Mouse (Mus musculus): ENCODE results near the gene Fam49a. TPM values are rescaled to one million over a fixed set of nuclear protein-coding genes. Genes with fewer than 3 reads are reported as not detected.
A peak's percentile ranks its signal among the peaks of the same experiment; 100 is the strongest.
"Not testable (repeated sequence)": the region's sequence is repeated elsewhere in the genome, so short reads cannot be mapped to it uniquely, and the experiment has no call there.

Gene Fam49a
- total RNA-seq (2022): 1 to 10 TPM; 1.2 to 3.4 (median 2.4) TPM

DNA sequence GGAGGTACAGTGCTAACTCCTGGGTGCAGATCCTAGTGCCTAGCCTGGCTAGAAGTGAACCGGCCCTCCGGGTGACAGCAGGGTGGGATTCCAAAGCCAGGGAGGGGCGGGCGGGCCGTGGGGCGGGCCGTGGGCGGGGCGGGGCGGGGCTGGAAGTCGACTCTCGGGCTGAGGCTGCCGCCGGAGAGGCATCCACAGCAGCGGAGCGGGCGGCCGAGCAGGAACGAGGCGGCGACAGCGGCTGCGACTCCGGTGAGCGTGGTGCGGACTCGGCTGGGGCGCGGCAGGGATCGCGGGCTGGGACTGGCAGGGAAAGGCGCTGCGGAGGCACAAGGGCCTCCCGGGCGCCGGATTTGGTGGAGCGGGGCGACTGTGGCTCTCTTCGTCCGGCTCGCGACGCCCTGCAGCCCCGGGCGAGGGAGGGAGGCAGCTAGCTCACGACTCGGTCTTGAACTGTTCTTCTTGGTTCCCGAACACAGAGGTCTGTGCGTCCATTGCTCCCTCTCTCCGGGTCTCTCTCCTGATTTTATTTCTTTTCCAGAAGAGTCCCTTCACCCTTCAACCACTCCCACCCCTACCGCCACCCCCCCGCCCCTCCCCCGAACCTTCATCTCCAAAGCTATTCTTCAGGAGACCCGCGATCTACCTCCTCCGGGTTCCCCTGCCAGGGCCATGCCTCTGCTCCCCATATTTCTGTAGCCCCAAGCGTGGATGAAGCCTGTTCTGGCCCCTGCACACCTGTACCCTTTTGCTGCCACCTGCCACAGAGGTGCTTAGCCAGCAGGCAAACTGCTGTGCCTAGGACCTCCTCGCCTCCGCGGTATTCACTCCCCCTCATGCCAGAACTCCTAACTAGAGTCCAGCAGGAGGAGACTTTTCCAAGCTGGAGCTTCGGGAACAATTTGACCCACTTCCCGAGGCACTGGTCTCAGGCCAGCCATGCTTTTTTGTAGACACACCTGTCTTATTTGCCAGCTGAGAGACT is at the start of gene Fam49a:
TSS of gene Fam49a (plus strand) at position 153 of the 985 bp plus-strand sequence.
- DNase-seq (ENCODE audit: low spot score in 2 of 2): peak; percentile 41 to 55

DNA sequence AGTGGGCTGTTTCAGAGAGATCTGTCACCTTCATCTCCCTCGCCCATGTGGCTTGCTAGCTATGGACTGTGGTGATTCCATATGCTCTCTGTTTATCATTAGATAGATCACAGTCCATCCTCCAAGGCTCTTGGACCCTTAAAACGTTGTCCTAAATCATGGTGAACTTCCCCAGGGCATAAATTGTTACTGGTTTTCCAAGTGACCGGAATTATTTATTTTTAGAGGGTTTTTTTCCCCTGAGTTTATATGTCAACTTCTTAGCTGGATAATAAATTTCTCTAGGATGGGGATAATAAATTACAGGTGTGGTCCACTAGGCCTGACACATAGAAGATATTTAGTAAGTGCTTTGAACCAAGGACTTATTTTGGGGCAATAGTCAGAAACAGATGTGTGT is 48.4 kb upstream of the Fam49a start:
- no peak for DNase-seq (ENCODE audit: low spot score in 2 of 2)

DNA sequence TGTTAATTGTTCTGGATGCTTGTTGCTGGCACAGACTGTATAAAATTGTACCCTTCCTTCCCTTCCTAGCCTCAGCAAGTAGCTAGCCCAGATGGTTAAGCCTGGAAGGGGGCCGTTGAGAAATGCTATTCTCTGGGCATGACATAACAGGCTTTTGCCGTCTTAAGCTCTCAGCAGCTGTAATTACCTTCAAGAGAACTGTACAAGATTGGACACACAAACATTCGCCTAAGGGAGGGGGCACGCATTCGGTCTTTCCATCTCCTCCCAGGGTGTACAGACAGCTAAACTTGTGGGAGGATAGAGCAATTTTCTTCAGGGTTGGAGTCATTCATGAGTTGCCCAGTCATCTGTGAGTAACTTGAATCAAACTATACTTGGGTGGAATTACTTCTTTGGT is 43.0 kb upstream of the Fam49a start:
- no peak for DNase-seq (ENCODE audit: low spot score in 2 of 2)

DNA sequence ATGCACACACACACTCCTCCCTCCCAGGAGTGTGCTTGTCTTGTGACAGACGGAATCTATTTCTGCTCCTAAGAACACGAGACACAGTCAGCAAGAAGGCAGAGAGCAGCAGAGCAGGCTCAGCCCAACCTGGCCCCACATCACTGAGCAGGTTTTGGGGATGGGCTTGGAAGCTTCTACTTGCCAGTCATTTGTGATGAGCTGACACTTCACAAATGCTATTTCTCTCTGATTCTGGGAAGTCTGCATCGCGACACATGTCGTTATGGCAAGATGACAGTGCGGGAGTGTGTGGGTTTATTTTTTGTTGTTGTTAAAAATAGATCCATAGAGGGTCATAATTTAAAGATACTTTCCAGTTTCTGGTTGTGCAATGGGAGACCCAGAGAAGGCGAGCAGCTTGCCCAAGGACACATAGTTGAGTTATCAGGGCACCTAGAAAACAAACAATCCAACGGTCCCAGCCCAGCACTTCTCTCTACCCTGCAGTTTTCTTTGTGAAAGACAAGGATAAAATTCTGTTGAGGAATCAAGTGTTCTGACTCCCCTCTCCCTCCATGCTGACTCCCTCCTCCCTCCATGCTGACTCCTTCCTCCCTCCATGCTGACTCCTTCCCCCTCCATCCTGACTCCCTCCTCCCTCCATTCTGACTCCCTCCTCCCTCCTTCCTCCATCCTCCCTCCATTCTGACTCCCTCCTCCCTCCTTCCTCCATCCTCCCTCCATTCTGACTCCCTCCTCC is 41.0 kb upstream of the Fam49a start:
- no peak for DNase-seq (ENCODE audit: low spot score in 2 of 2)

DNA sequence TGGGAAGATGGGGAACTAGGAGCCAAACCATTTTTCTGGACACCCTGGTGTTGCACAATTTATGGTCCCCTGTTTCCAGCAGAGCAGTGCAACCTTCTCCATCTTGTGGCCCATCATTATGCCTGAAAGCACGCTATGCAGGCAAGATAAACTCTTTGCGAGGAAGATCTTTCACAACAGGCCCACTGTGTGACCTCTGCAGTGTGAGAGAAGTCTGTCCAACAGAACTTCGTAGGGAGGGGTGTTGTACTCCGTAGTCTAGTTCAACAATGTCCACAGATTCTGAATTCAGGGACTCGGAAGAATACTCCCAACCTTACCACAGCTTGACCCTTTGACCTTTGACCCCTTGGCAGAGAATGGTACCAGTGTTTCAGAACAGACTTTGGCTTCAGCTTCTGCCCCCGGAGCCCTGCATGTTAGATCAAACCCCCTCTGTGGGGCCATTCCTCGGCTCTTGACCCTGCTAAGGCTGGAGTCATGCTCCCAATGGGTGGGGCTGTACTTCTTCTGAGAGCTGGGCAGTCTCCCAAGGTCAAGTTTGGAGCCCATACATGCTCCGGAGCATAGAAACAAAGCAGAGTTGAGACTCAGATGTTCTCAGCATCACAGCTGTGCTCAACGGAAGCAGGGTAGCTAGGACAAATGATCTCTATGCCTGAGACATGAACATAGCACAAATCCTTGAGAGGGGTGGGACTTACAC is 39.2 kb upstream of the Fam49a start:
- peak; percentile 9 to 20 for DNase-seq (ENCODE audit: low spot score in 2 of 2)

DNA sequence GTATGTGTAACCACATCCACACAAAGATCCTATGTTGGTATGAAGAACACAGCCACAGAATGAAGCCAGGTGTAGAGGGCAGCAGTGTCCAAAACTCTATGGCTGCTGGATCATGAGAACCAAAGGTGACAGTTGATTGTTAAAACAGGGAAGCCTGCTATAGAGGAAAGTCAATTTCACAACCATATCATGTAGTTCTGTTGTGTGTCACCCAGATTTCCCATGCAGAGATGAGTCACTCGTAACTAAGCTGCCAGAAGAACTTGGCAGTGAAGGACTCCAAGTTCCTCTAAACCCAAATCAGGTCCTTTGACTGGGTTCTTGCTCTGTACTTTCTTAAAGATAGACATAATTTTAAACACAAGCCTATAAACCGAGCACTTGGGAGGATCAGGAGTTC is 38.6 kb upstream of the Fam49a start:
- peak in 1 of 2 experiments; percentile 7 for DNase-seq (ENCODE audit: low spot score in 2 of 2)

DNA sequence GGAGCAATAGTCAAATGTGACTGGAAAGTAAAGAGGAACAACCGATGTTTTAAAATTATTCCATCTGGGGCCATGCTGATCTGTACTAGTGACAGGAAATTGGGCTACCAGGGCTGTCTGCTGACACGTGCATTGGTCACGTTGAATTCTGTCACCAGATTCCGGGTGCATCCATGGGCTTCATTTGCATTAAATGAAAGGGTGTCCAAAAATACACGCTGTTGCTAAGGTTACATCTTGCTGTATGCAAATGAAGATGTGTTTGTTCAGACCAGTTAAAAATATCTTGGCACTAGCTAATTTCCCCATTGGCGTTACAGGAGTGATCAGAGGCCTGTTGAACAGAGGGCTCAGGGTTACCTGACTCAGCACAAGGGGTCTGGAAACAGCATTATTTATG is 36.2 kb upstream of the Fam49a start:
- no peak for DNase-seq (ENCODE audit: low spot score in 2 of 2)

DNA sequence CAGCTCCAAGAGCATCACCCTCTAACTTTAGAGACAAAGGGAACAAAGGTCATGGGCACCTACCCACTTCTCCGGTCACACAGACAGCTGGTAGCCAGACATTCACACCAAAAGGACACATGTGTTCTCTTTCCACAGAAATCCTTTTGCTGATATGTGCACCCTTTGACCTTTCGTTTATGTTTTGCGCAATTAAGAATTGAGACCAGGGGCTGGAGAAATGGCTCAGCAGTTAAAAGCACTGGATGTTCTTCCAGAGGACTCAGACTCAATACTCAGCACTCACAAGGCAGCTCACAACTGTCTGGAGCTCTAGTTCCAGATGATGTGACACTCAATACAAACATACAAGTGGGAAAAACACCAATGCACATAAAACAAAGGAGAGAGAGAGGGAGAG is 34.3 kb upstream of the Fam49a start:
- no peak for DNase-seq (ENCODE audit: low spot score in 2 of 2)

DNA sequence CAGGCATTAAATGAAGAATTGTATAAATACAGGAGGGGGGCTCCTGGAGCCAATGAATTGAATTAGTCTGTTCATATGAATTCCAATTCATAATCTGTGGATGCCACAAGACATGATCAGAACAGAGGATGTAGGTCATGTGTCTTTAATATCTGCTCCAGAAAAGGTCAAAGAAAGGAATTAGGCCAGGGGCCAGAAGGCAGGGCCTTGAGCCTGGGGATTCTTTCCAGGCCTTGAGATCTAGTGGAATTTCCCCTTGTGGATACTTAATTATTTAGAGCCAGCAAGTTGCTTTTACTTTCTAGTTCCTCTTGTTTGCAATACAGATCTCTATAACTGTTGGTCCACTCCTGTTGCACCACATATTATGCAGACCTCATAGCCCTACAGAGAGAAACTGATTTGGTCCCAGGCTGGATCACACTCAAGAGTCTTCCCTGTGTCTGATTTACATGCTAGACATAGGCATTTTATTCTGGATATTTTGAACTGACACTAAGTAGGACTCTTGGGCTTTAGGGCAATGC is 31.8 kb upstream of the Fam49a start:
- DNase-seq (ENCODE audit: low spot score in 2 of 2): no peak

DNA sequence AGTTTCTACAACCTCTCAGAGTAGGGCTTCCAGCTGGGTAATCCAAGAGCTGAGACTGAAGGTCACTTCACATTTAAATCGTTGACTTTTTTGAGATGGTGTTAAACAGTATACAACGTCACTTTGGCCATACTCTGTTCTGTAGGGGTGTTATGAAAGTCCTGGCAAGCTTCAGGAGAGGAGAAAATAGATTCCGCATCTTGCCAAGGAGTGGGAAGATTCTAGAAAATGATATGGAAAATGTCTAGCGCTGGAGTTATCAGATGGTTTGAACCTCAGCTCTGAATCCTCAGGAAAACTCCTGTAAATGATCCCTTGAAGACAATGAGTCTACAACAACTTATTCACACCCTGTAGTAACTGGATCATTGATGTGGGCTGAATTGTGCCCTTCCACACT is 29.8 kb upstream of the Fam49a start:
- DNase-seq (ENCODE audit: low spot score in 2 of 2): no peak

DNA sequence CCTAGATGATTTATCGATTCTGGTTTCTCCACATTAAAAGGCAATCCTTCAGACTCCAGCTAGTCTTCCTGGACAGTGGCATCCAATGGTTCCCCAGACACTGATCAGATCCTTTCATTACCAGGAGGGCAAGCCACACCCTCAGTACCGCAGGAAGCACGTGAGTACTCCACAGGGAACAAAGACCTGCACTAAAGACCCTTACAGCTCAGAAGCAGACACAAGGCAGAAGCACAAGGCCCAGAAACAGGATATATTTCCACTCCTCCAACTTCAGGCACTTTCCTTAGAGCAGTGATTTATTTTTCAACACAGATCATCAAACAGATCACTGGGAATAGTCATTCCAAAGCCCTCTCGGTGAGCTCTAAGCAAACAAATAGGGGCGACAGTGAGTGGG is 25.0 kb upstream of the Fam49a start:
- DNase-seq (ENCODE audit: low spot score in 2 of 2): no peak

DNA sequence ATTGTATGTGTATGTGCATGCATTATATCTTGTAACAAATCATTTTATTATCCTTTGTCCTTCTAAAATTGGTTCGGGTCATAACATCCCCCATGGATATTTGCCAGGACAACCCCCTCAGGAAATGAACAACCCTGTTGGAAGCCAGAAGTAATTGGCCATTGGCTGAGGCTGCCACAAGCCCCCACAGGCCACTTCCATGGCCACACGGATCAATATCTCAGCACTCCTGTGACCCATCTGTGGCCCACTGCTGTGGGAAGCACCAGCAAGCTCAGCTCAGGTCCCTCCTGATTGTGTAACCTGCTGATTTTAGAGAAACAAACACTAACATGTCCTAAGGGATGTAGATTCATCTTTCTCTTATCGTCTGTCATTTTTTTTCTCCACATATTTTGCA is 22.4 kb upstream of the Fam49a start:
- DNase-seq (ENCODE audit: low spot score in 2 of 2): no peak

DNA sequence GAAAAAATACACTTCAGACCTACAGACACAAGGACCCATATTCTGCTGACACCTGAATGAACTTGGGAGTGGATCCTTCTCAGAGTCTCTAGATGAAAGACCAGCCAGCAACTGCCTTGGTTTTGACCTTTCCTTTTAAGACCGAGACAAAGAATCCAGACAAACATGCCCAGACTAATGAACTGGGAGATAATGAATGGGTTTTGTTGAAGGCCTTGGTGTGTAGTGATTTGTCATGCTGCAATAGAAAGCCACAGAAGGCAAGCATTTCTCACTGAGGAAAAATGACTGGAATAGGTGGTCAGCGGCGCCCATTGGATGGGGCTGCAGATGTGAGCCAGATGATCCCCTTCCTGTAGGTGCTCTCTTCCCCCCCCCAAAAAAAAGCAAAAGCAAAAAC is 18.8 kb upstream of the Fam49a start:
- DNase-seq (ENCODE audit: low spot score in 2 of 2): no peak

DNA sequence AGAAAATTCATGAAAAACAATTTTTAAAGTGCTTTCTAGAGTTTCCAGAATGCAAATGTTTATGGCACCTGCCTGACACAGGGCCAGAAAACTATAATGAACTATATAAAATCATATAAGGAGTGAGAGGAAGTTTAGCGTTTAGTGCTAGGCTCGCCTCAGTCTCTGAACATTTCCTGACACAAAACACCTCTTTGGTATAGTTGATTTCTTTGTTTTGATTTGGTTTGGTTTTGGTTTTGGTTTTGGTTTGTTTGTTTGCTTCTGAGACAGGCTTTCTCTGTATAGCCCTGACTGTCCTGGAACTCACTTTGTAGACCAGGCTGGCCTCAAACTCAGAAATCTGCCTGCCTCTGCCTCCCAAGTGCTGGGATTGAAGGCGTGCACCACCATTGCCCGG is 14.9 kb upstream of the Fam49a start:
- DNase-seq (ENCODE audit: low spot score in 2 of 2): not testable (repeated sequence)

DNA sequence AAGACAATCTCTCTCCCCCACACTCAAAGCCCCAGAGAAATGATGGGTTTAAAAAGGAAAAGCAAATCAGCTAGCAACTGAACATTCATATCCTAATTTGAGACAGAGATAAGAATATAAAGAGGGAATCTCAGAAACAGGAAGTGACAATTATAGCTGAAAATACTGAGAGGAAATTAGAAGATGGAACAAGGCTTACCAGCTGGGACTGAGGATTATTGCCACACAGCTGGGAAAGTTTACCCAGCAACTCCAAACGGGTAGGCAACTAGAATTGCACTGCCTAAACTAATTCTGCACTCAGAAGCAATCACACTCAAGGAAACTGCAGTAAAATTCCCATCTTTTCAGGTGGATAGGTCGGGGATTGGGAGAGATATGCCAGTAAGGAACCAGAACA is 12.4 kb upstream of the Fam49a start:
- DNase-seq (ENCODE audit: low spot score in 2 of 2): no peak

DNA sequence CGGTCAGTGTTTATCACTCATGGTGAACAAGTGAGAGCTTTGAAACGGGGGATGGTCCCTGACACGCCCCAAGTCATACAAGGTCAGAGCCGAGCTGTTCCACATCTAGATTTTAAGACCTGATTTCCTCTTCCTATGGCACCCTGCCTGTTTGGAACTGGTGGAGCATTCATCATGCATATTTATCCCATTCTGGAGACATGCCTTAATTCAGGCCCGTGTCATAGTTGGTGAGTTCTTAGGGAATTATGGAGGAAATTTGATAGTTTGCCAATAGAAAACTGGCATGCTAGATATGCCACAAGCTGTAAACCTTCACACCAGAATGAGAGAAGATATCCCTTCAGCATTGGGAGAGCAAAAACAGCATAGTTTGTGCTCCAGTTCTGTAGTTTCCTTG is 8.4 kb upstream of the Fam49a start:
- no peak for DNase-seq (ENCODE audit: low spot score in 2 of 2)

DNA sequence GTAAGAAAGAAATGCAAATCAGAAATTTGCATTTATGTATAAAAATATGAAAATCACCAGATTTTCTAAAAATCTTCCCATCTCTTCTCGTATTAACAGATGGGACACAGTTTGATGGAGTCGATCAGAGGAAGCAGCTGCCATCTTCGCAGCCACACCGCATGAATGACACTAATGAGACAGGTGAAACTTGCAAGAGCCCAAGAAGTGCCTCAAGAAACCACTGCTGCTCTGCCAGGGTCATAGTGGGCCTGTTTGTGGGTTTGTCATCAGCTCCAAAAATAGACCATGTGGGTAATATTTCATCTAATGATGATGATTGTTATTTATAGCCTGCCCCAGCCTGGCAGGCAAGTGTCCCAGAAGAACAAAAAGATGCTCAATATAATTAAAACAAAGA is 7.8 kb upstream of the Fam49a start:
- no peak for DNase-seq (ENCODE audit: low spot score in 2 of 2)

DNA sequence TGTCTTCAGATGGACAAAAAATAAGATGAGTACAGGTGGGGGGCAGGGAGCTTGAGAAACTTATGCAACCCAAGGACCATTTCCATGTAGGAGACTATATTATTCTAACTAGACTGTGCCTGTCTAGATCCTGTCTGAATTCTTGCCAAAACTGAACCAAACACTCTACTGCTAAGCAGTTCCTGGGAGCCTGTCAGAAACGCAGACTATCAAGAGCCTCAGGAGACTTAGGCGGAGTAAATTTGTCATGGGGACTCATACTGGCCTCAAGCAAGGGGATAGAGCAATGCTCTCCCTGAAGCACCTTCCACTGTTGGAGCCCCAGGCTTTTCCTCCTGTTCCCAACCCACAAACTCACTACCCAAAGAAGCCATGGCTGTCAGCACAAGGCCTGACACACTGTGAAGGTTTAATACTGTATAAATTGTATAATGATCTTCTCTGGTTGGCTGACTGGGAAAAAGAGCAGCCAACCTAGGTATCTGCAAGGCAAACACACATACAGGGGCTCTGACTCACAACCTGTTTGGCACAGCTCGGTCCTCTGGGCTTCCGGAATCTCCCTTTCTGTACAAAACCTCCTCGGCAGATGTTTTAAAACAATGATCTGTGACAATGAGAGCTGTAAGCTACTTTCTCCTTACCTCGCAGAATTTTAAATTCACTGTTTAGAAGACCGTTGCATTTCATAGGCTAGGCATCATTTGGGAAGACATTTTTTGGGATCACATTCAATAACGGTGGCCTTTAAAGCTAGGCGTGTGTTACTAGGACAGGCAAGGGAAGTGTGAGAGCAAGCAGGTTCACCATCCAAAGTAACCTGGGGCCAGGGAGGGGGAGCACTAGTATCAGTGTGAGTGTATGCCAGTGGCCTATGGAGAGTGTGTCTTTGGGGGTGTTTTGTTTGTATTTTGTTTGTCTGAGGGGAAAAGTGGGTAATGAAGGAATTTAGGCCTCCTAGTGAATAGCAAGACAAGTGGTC is 669 bp upstream of the Fam49a start:
- no peak for DNase-seq (ENCODE audit: low spot score in 2 of 2)

DNA sequence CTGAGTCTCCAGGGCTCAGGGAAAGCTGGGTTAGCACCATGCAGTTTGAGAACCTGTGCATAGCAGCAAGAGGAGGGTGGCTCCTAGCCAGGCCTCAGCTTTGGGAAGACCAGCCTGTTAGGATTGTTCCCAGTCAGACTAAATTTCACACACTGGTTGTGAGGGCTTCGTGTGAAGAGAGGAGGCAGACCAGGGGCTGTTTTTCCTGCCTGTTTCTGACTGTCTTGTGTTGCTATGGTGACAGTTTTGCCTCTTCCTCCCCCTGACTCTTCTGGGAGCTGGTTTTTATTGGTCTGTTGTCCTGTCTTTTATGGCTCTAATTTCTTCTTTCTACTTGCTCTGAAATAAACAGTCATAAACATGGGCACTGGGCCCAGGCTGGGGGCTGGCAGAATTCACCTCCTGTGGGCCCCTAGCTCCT is 1.4 kb downstream of the Fam49a start:
- DNase-seq (ENCODE audit: low spot score in 2 of 2): no peak

DNA sequence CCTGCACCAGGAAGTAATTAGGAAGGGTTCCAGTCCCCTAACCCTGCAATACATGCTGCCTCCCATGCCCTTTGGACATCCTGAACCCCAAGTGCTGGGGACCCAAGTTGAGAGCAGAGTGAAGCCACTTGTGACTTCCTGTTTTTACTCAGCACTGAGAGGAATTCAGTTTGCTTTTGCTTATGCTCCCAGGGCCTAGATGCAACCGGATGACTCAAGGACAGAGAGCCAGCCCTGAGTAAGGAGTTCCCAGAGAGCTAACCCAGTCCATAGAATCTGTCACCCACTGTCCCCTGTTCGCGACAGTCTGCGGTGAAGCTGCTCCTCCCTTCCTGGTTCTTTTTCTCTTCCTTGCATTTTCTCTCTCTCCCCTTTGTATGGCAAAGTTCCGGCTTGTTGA is 2.2 kb downstream of the Fam49a start:
- no peak for DNase-seq (ENCODE audit: low spot score in 2 of 2)

All from gastrocnemius, adult 8-10 months (tissue).